Mouse (Mus musculus) brain, adult 2 months (tissue): ENCODE measurements at regions not wholly inside any gene's neighbourhood (a gene's known extent, or its start where the extent isn't known, plus 50 kb on each side); places are given as distances from the start of the nearest gene placed in this dataset.

Experiments used
- DNase-seq: peaks from one replicate; pipeline ENCODE4 v3.0.0; 2011; ENCODE audit warnings: low read depth, low spot score

DNA sequence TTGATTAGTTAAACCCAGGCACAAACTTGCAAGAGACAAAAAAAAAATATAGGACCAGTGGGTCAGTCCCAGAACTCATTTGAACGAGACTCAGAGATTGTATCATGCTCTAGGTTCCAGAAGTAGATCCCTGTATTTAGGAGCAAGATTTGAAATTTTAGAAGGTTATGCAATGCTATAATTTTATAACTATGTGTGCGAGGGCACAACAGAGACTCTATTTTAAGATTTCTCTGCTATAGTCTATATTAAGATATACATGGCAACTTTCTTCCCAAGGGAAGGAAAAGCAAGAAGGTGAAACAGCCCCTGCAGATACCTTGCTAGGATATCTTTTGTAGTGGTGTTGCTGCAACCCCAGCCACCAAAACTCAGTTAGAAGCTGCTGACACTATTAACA, 55.7 kb downstream of the Otor start:
- DNase-seq = peak; percentile 46

DNA sequence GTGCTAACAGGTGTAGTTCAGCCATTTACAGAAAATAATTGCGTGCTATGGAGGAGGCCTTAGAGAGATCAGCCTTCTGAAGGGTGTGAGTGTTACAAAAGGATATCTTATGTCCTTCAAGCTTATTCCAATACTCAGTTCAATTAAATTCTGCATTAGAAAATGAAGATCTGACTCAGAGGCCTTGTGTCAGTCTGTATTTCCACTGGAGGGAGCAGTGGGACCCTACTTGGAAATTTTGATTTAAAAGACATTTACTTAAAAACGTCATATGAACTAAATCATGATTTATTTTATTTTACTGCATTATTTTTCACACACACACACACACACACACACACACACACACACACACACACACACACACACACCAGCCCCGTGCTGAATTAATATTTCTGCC, 70.9 kb downstream of the Otor start:
- peak; percentile 45 for DNase-seq

DNA sequence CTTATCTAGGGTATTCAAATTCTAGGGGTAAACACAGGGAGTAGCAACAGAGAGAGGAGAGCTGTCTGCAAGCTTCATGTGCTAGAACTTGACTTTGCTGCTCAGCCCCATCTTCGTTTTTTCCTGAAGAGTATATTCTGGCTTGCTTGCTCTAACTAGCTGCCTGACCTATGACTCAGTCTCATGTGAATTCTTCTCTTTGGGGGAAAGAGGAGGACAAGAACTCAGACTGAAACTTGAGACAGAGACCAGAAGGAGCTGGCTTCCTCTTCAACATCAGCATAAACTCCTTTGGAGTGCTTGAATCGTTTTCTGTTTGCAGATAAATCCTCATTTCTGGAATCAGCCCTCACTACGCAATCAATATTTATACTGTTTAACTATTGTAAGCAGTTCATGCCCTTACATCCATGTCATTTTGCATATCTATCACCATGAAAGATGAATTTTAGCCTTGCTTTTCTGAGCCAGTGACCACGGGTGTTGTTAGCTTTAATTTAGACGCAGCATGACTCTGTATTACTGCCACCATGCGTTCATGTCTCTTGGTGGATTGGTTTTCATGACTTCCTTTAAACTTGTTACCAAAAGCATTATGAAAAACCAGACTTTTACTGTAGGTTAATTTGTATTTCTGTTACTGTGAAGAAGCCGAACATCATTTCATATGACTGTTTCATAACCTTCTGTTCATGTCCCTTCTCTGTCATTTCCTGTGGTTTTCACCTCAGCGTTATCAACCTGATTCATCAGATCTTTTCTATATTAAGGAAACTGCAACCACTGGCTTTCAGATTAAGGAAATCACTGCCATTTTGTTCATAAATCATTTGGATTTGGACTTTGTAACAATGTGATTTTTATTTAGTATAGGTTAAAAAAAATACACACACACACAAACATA, 86.1 kb downstream of the Otor start:
- no peak for DNase-seq

DNA sequence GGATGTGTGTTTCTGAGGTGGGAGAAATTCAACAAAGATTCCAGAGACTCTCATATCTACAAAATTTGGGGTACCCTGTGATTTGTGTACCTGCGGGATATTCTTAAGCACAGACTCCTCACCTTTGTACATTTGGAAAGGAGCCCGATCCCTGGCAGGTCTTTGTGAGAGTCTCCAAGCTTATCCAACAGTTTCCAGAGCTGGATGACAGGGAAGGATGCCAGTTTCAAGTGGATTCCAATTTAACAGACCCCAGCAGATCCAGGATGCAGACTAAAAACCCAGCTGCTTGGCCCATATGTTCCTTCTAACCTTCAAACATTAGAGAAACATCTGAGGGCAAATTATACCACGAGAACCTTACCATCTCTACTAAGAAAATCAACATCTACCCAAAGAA, 88.5 kb downstream of the Otor start:
- DNase-seq = peak; percentile 34

DNA sequence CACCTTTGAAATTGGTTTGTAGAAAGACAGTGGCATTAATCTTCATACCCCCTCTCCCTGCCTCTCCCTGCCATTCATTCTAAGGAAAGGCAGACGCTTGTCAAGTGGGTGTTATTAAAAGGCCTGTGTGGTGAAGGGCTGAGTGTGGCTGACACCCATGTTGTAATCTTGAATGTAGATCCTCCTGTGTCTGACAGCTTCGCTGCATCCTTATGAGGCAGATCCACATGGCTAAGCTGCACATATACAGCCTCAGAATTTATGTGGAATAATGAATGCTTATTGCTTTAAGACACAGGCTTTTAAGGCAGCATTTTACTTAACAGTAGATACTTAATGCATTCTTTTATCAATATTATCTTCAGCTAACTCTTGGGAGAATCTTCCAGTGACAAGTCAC, 92.4 kb downstream of the Otor start:
- no peak for DNase-seq

DNA sequence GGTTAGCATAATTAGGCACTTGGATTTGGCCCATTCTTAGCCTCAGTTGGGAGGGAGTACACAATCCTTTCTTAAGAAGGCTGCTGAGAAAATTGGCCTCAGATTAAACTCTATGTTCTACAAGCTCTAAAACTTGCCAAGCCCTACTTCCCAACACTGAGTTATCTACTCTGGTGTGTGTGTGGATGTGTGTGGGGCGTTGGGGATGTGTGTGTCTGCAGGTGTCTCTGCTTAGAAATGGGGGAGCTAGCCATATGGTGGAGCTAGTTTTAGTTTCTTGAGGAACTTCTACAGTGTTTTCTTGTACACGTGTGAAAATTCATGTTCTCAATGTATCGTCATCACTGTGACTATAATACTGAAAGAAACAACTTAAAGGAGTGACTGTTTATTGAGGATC, 106.3 kb downstream of the Otor start:
- peak; percentile 79 for DNase-seq

DNA sequence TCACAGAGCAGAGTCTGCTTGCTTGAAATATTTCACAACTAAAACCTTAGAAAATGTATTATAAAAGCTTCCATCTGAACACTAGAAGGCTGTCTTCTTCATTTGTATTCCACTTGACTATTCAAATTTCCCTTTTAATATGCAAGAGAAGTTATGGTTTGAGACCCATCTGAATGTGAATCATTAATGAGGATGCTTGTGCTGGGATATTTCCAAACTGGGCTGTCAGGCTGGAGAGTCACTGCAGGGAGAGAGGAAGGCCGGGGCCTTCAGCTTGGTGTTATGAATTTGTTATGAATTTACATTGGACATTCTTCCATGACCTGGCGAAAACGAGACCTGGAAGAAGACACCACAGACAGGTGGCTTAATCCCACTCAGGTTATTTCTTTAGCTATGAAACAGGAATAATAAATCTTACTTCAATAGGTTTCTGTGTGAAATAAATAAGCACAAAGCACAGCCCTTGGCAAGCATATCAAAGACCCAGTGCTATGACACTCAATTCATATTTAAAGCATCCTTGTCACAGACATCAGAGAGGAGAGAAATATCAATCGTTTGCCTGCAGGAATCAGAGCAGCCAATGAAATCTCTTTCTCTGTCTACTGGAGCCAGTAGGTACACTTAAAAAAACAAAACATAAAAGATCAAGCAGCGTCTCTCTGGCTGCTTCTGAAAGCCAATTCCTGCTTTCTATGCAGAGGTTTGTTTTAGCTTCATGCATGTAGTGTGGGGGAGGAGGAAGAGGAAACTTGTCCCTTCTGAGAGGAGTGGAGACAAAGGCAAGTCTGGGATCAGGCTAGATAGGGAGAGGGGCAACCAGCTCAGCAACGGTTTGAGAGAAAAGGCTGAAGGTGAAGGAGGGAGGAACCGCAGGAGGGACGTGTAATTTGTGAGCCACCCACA, 114.2 kb downstream of the Otor start:
- DNase-seq = peak; percentile 27

DNA sequence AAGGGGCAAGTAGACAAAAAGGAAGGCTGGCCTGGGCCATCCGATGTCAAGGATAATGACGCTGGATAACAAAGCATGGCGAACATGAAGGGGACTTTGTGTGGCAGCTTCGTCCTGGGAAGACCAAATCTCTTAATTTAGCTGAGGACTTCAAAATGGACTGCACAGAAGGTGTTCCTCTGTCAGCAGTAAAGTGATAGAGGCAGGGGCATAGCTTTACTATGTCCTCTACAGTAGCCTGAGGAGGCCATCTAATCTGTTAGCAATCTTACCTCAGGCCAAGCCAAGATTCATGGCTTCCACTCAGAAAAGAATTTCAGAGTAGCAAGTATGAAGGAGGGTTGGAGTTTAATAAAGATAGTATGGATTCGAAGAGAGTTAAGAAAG, 114.9 kb downstream of the Otor start:
- DNase-seq = no peak

DNA sequence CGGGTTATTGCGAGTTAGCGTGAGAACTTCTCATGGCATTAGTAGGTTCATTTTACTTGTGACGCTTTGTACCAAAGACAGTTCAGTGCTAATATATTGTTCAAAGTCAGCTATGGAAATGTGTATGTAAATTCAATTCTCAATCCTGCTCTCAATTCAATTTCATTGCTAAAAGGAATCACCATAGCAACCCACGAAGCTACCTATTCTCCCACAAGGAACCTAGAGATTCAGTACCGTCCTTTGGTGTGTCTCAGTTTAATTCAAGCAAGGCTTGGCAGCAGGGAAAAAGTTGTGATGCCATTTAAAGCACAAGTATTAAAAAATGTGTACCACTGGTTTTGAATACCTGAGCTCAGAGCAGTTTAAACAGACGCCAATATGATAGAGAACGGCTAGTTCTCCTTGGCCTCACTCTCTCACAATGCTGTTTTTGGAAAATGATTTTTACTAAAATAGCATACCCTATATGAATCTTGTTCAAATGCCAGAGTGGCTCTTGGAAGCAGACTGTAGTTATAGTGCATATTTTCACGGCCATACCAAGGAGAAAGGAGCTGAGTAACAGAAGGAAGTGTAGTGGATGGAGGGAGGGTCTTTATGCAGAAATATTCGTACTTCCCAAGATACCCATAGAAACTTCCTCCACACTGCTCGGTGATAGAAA, 121.4 kb downstream of the Otor start:
- DNase-seq = peak; percentile 69

DNA sequence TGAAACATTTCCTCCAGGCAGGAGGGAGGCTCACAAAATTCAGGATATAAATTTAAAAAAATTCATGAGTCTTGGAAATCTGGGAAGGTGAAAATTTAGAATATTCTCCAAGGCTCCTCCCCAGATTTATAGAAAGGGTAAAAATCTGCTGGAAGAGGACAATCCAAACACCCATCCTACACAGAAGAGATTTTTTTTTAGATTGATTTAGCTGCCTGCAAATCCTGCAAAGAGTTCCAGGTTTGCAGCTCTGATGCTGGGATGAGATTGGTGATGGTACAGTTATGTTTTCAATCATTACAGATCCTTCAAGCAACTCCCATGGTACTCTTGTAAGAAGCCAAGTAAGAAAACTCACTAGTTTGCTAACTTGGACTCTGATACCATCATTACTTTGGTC, 127.8 kb downstream of the Otor start:
- DNase-seq = peak; percentile 57

DNA sequence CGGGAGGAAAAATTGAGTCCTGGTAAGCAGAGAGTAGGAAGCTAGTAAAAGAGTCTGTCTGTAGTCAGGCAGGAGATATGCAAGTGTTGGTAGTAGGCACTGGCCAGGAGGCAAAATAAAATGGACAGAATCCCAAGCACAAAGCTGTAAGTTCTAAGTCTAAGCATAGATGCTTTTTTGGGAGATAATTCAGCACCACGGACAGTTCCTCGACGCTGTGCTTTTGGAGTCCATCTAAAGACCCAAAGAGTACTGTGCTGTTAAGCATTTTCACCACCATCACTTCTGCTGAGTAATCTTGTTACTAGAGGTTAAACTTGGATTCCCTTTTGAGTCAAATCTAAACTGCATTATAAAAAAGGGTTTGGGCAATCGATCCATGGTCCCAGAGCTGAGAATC, 128.9 kb downstream of the Otor start:
- DNase-seq = no peak

DNA sequence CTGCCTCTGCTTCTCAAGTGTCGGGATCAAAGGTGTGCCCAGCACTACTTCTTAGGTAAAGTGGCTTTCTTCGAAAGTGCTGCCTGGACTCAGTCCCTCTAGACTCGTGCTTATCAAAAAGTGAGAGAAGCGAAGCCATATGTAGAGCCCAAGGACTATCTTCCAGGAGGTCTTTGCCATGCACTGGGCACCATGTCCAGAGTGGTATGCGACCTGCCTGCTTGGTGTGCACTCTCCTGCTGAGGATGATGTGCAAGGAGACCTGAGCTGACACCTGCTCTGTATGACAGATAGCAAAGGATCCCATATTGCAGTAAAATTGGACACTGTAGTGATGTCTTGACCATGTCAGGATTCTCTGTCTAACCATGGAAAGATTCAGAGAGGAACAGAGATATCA, 139.0 kb downstream of the Otor start:
- no peak for DNase-seq

DNA sequence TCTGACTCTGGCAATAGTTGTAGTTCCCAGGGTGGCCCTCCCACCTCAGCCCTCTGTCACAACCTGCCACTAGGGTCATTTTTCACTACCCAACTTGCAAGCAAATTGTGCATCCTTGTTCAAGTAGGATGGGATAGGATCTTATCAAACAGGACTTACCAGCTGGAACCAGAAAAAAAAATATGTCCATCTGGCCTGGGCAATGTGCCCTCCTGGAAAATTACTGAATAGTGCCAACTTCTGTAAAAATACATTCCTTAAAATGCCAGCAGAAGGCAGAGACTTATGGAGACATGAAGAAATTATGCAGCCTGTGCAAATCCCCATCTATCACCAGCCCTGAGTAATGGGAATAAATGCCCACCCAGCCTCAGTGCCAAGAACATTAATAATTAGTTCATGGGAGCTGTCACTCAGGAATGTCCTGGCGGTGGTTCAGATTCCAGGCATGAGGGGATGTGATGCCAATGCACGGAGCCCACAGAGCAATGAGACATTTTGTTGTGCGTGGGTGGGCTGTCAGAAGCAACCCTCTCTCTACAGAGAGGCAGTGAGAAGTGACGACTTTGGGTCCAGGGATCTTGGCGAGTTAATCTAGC, 139.6 kb downstream of the Otor start:
- peak; percentile 98 for DNase-seq

DNA sequence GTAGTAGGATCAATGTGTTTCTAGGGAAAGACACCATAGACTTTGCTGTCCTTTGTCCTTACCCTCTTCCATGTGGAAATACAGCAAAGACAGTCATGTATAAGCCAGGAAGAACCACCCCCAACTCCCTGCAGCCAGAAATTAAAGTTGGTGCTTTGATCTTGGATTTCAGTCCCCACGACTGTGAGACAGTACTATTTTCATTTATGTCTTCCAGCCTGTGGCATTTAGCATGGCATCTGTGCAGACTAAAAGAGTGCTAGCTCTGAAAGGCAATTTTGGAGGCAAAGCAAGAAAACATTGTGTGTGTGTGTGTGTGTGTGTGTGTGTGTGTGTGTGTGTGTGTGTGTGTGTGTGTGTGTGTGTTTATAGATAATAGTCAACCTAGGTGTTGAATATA, 144.1 kb downstream of the Otor start:
- peak; percentile 83 for DNase-seq

DNA sequence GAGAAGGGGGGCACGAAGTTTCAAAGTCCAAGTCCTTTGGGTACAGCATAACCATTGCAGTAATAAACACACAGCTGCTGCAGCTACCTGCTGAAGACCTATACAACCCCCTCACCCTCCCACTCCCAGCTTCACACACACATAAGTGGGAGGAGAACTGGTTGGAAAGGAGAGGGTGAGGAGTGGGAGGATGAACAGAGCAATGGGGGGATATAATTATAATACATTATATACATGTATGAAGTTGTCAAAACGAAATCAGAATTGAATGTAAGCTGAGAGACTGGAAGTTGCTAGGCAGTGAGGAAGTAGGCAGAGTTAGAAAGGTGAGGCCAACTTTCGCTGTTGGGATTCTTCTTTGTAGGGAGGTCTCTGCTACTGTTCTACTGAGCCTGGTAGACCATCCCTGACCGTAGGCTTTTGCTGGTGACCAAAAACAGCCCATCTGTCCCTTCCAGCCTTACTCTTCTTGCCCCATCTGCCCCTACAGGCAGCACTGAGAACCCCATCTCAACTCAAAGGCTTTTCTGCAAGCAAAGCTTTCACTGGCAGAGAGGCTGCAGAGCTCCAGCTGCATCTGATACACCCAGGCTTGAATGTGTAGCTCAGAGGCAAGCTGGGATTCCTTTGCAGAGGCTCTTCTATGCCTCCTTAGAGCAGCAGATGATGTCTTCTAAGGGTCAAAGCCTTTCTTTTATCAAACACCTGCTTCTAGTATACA, 146.3 kb downstream of the Otor start:
- no peak for DNase-seq

DNA sequence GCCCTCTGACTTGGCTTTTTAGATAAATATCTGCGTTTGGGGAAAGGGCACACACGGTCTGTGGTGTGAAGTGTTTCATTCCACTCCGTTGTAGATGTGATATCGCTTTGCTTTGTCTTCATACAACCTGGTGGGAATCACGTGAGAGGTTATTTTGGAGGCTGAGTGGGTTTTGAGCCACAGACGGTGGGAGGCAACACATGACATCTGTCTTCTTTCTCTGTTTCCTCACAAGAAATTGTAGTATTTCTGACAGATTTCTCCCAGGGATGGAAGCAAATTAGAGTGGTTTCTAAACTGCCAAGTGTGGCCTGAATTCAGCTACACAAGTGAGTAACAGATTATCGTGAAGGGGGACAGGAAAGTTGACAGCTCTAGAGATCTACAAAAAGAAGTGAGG, 155.5 kb downstream of the Otor start:
- DNase-seq = peak; percentile 86

DNA sequence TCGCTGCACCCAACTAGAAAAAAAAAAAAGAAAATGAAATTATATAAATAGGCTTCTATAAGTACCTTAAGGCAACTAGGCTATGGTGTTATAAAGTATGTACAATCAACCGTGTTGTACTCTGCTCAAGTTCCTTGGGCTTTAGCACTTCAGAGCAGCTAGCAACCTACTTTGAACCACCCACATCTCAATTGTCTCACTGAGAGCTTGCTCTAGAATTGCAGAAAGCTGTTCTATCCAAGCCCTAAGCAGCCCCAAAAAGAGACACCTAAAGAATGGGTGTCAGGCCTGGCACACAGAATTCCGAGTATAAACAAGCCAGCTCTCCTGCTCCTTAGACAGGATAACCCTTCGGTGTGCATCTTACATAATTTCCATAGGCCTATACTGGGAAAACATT, 162.0 kb downstream of the Otor start:
- peak; percentile 78 for DNase-seq

DNA sequence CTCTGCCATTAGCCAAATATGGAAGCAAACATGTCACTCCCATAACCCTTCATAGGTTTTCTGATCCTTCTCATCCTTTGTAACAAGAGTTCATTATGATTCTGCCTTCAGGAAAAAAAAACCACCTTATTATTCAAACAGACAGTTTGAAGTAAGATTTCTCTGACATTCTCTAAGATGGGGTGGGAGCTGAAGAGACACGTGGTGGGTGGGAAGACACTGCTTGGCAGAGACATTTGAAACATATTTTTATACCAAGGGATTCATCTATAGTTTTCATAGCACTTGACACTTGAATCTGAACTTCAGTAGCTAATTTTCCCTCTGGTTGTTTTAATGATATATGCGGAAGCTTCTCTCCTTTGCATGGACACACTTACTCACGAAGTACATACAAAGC, 165.5 kb downstream of the Otor start:
- peak; percentile 65 for DNase-seq

DNA sequence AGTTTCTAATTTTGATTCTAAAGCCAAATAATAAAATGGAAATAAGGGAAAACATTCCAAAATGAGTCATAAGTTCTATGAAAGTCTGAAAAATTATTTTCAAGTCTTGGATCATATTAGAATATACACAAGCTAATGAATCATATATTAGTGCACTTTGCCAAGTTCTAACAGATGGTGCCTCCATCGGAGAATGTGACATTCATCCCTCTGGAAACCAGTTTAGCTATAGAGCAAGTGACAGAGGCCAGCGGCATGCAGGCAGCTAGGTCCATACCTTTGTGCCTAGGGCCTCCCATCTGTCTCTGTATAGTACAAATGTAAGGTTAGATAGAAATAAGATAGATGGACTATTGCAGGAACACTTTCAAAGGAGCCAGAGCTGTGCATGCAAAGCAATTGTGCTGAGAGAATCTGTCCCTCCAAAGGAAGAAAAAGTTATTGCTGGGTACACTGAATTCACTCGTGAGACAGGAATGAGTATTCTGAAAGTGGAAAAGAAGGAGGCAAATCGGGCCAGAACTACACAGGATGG, 167.9 kb downstream of the Otor start:
- peak; percentile 95 for DNase-seq

DNA sequence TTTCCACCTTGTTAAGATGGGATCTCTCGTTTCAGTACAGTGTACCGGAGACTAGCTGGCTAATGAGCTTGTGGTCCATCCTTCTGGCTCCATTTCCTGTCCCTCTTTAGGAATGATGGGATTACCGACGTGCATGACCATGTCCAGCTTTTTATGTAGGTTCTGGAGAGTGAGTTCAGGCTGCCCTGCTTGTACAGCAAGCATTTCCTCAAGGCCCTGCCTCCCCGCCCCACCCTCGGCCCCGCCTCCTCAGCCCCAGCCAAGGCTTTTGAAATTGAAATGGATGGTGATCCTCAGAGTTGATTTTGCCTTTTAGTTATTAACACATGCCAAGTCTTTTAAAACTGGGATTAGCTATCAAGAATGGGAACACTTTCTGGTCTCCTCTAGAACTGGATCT, 190.8 kb downstream of the Otor start:
- no peak for DNase-seq

DNA sequence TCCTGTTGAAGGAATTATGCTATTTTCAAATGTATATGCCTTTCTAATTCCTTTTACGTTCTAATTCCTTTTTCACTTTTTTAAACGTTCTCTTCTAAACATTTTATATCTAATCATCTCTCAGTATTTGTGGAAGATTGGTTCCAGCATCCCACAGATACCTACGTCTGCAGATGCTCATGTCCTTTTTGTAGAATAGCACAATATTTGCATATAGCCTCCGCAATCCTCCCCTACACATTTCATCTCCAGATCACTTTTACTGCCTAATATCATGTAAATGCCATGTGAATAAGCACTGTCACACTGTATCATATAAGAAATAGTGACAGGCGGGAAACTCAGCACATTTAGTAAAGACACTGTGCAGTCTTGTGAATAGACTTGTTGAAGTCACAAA, 192.6 kb downstream of the Otor start:
- DNase-seq = peak; percentile 42
